Mouse (Mus musculus): Measurements from ENCODE around the gene Olfr222. TPM values are rescaled to one million over a fixed set of nuclear protein-coding genes. Genes with fewer than 3 reads are reported as not detected.

The Olfr222 gene
- polyA plus RNA-seq, 1 experiment from 2014 or later: not detected

GRCm38 (mm10) chr11:59584539-59584938, 8.5 kb upstream of the Olfr222 start:
- WGBS: 33% methylated on average over 6 of the region's 6 CpGs
- Histone ChIP-seq H3K27me3 (ENCODE audit: low read depth, poor library complexity, severe bottlenecking) (no peaks in the 10 kb centered on the region), H3K9me3 (replicated peaks) (no peaks in the 10 kb centered on the region), H3K4me1 (no peaks in the 10 kb centered on the region), H3K27ac (no peak overlapping the region), H3K4me3 (no peak overlapping the region), H3K36me3 (no peaks in the 10 kb centered on the region)
- DNase-seq (ENCODE audit: low spot score): peak; percentile 73

DNA sequence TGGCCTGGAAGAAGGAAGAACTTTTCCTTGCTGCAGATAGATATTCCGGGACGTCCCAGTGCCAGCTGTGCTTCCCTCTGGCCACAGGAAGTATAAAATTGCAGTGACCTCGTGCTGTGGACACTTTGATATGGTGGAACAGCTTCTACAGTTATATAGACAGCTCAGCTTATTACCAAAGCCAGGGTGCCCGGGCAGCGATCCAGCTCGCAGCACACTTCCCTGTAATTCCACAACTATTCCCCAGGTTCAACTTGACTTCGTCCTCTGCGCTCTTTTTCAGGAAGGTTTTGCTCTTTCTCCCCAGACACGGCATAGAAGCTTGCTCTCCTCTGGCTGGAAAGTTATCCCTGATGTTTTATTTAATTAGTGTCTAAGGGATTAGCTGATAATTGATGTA, 309 bp downstream of the Olfr222 start:
- H3K4me3 ChIP-seq: no peak overlapping the region
- H3K4me1 ChIP-seq: peaks cover 6% of the 10 kb centered on the region; the same call in 1 of the 2 replicates
- H3K27me3 ChIP-seq (ENCODE audit: low read depth, poor library complexity, severe bottlenecking): peaks cover 17% of the 10 kb centered on the region
- DNase-seq (ENCODE audit: low spot score): no peak
- H3K27ac ChIP-seq: no peak overlapping the region
- H3K9me3 ChIP-seq (replicated peaks): no peaks in the 10 kb centered on the region
- H3K36me3 ChIP-seq: no peaks in the 10 kb centered on the region
- WGBS: 62% methylated on average over 9 of the region's 9 CpGs

- DNase-seq (ENCODE audit: low spot score): no peak
- 66% methylated on average over 3 of the region's 3 CpGs for WGBS
- no peak overlapping the region for H3K27ac ChIP-seq
- H3K36me3 ChIP-seq: no peaks in the 10 kb centered on the region
- peaks cover 17% of the 10 kb centered on the region for H3K27me3 ChIP-seq (ENCODE audit: low read depth, poor library complexity, severe bottlenecking)
- no peaks in the 10 kb centered on the region for H3K9me3 ChIP-seq (replicated peaks)
- H3K4me3 ChIP-seq: no peak overlapping the region
- H3K4me1 ChIP-seq: no peaks in the 10 kb centered on the region
Measured at GRCm38 (mm10) chr11:59569306-59569705, 6.7 kb downstream of the Olfr222 start.

- DNase-seq (ENCODE audit: low spot score): no peak
- no peak overlapping the region for H3K4me3 ChIP-seq
- 80% methylated on average over 9 of the region's 9 CpGs for WGBS
Measured at GRCm38 (mm10) chr11:59562837-59563236, 13.2 kb downstream of the Olfr222 start.

DNA sequence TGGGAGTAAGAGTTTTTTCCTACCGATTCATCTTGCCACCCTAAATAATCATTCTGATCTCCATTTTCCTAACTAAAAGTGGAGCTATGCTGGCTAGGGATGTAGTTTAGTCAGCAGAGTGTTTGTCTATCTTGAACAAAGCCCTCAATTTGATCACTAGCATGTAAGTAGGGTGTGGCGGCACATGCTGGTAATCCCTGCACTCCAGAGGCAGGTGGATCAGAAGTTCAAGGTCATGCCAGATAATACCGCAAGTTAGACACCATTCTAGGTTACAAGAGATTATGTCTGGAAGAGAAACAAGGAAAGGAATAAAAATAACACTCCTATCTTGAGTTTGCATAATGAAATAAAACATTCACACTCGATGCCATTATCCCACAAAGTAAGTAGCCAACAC, 13.7 kb downstream of the Olfr222 start:
- H3K27ac ChIP-seq: no peak overlapping the region
- no peaks in the 10 kb centered on the region for H3K27me3 ChIP-seq (ENCODE audit: low read depth, poor library complexity, severe bottlenecking)
- H3K4me1 ChIP-seq: no peaks in the 10 kb centered on the region
- 94% methylated on average over 4 of the region's 4 CpGs for WGBS
- H3K4me3 ChIP-seq: no peak overlapping the region
- DNase-seq (ENCODE audit: low spot score): no peak
- no peaks in the 10 kb centered on the region for H3K9me3 ChIP-seq (replicated peaks)
- H3K36me3 ChIP-seq: no peaks in the 10 kb centered on the region

More at GRCm38 (mm10) chr11:59562837-59563236, 13.2 kb downstream of the Olfr222 start:
- no peak overlapping the region for H3K27ac ChIP-seq
- H3K4me1 ChIP-seq: no peaks in the 10 kb centered on the region
- no peaks in the 10 kb centered on the region for H3K9me3 ChIP-seq (replicated peaks)
- H3K27me3 ChIP-seq (ENCODE audit: low read depth, poor library complexity, severe bottlenecking): no peaks in the 10 kb centered on the region
- no peaks in the 10 kb centered on the region for H3K36me3 ChIP-seq

DNA sequence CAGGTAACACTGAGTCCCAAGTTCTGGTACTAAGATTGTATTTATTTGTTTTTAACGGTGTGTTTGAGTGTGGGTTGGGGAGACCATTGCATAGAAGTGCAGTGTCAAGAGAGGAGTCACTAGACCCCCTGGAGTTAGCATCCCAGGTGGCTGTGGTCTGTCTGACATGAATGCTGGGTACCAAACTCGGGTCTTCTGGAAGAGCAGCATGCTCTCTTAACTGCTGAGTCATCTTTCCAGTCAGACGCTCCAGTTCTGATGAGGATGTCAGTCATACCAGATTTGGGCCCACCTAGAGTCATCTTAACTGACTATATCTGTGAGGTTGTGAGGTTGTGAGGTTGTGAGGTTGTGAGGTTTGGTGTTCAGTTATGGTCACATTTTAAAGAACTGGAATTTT, 15.1 kb downstream of the Olfr222 start:
- H3K4me1 ChIP-seq: no peaks in the 10 kb centered on the region
- 75% methylated on average over 3 of the region's 3 CpGs for WGBS

GRCm38 (mm10) chr11:59554535-59554934, 21.5 kb downstream of the Olfr222 start:
- Histone ChIP-seq H3K36me3 (no peaks in the 10 kb centered on the region), H3K27me3 (ENCODE audit: low read depth, poor library complexity, severe bottlenecking) (no peaks in the 10 kb centered on the region), H3K4me3 (no peak overlapping the region), H3K4me1 (no peaks in the 10 kb centered on the region), H3K9me3 (replicated peaks) (no peaks in the 10 kb centered on the region), H3K27ac (no peak overlapping the region)
- WGBS: 84% methylated on average over 8 of the region's 8 CpGs
- no peak for DNase-seq (ENCODE audit: low spot score)

More for the DNA sequence above, 15.1 kb downstream of the Olfr222 start:
- DNase-seq (ENCODE audit: low spot score): no peak
- Histone ChIP-seq H3K36me3 (no peaks in the 10 kb centered on the region), H3K27ac (no peak overlapping the region), H3K4me3 (no peak overlapping the region), H3K27me3 (ENCODE audit: low read depth, poor library complexity, severe bottlenecking) (no peaks in the 10 kb centered on the region), H3K9me3 (replicated peaks) (no peaks in the 10 kb centered on the region)

GRCm38 (mm10) chr11:59554127-59554526, 21.9 kb downstream of the Olfr222 start:
- Histone ChIP-seq H3K4me3 (no peak overlapping the region), H3K27me3 (ENCODE audit: low read depth, poor library complexity, severe bottlenecking) (no peaks in the 10 kb centered on the region), H3K27ac (no peak overlapping the region), H3K36me3 (no peaks in the 10 kb centered on the region), H3K4me1 (no peaks in the 10 kb centered on the region), H3K9me3 (replicated peaks) (no peaks in the 10 kb centered on the region)
- WGBS: 94% methylated on average over 11 of the region's 11 CpGs
- no peak for DNase-seq (ENCODE audit: low spot score)

GRCm38 (mm10) chr11:59544005-59544404, 32.0 kb downstream of the Olfr222 start:
- WGBS: 88% methylated on average over 9 of the region's 9 CpGs
- H3K9me3 ChIP-seq (replicated peaks): no peaks in the 10 kb centered on the region
- no peaks in the 10 kb centered on the region for H3K4me1 ChIP-seq
- no peaks in the 10 kb centered on the region for H3K36me3 ChIP-seq
- H3K27ac ChIP-seq: no peak overlapping the region
- no peak overlapping the region for H3K4me3 ChIP-seq
- no peak for DNase-seq (ENCODE audit: low spot score)
- H3K27me3 ChIP-seq (ENCODE audit: low read depth, poor library complexity, severe bottlenecking): no peaks in the 10 kb centered on the region

- H3K27ac ChIP-seq: no peak overlapping the region
- H3K36me3 ChIP-seq: no peaks in the 10 kb centered on the region
- no peaks in the 10 kb centered on the region for H3K27me3 ChIP-seq (ENCODE audit: low read depth, poor library complexity, severe bottlenecking)
- no peak overlapping the region for H3K4me3 ChIP-seq
- 0 out of 2 replicates have a peak, but pooled peaks cover under 1% of the 10 kb centered on the region for H3K4me1 ChIP-seq
- no peak for DNase-seq (ENCODE audit: low spot score)
- 91% methylated on average over 3 of the region's 3 CpGs for whole genome bisulfite sequencing
- no peaks in the 10 kb centered on the region for H3K9me3 ChIP-seq (replicated peaks)
Measured at GRCm38 (mm10) chr11:59543376-59543775, 32.7 kb downstream of the Olfr222 start.

DNA sequence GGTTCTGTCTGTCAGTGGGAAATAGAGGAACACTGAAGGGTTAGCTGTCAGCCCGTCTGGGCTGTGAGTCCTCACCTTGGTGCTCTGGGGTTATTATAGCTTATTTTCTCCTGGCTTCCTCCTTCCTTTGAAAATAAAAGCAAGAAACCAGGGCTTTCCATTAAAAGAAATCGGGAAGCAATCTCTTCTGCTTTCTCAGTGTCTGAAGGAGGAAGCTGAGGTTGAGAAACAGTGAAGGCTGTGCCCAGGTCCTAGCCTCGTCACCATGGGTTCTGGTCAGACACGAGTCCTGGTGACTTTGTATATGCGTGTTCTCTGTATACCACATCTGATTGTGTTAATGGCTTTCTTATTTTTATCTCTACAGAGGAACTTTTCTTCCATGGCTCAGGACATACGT, 33.6 kb downstream of the Olfr222 start:
- Histone ChIP-seq H3K4me1 (0 out of 2 replicates have a peak, but pooled peaks cover 6% of the 10 kb centered on the region), H3K4me3 (no peak overlapping the region), H3K27ac (no peak overlapping the region), H3K9me3 (replicated peaks) (no peaks in the 10 kb centered on the region), H3K27me3 (ENCODE audit: low read depth, poor library complexity, severe bottlenecking) (no peaks in the 10 kb centered on the region), H3K36me3 (no peaks in the 10 kb centered on the region)
- WGBS: 81% methylated on average over 6 of the region's 6 CpGs
- no peak for DNase-seq (ENCODE audit: low spot score)

DNA sequence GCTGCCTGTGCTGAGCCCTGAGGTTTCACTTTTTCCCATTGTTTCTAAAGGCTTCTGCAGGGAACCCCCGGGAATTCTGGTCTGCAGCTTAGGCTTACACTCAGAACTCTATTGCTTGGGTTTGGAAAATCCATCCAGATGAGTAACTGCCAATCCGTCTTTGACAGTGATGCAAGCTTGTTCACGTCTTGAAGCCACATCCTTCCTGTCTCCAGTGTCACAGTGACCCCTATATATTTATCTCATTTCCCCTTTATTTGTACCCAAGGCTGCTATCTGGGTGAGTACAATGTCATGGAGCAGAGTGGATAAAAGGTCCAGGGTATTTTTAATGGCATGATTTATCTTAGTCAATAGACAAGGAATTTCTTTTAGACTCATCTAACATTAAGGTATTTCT, 34.7 kb downstream of the Olfr222 start, which contains the start of gene Nlrp3:
Nlrp3 (plus strand) TSS at position 245 of the 400 bp plus-strand sequence.
- Histone ChIP-seq H3K4me3 (no peak within 1 kb of the TSS), H3K27ac (no peak within 1 kb of the TSS), H3K4me1 (0 out of 2 replicates have a peak, but pooled peaks cover 6% of the 10 kb centered on the region), H3K27me3 (ENCODE audit: low read depth, poor library complexity, severe bottlenecking) (no peaks in the 10 kb centered on the region), H3K36me3 (no peaks in the 10 kb centered on the region), H3K9me3 (replicated peaks) (no peaks in the 10 kb centered on the region)
- WGBS: 68% methylated on average over 3 of the region's 3 CpGs
- no peak for DNase-seq (ENCODE audit: low spot score)

DNA sequence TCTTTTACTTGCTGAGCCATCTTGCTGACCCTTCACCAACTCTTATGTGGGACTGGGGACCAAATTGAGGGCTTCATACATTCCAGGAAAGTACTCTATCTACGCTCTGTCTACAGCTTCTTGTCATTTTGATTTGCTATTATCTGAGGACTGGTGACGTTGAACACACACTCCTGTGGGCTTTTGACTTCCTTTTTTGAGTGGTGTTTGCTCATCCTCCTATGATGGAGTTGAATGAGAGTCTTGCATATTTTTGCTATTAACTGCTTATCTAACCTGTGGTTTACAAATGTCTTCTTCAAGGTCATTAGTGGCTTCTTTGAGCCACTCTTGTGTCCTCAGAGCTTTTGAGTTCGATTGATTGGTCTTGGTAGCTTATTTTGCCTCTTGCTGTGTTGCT, 35.9 kb downstream of the Olfr222 start:
- H3K27ac ChIP-seq: no peak overlapping the region
- H3K4me3 ChIP-seq: no peak overlapping the region
- no peaks in the 10 kb centered on the region for H3K36me3 ChIP-seq
- H3K27me3 ChIP-seq (ENCODE audit: low read depth, poor library complexity, severe bottlenecking): no peaks in the 10 kb centered on the region
- no peaks in the 10 kb centered on the region for H3K9me3 ChIP-seq (replicated peaks)
- 0 out of 2 replicates have a peak, but pooled peaks cover 6% of the 10 kb centered on the region for H3K4me1 ChIP-seq
- WGBS: 79% methylated on average over 3 of the region's 3 CpGs
- DNase-seq (ENCODE audit: low spot score): no peak

- Histone ChIP-seq H3K9me3 (replicated peaks) (no peaks in the 10 kb centered on the region), H3K27me3 (ENCODE audit: low read depth, poor library complexity, severe bottlenecking) (no peaks in the 10 kb centered on the region), H3K27ac (no peak overlapping the region), H3K36me3 (no peaks in the 10 kb centered on the region), H3K4me3 (no peak overlapping the region), H3K4me1 (0 out of 2 replicates have a peak, but pooled peaks cover 6% of the 10 kb centered on the region)
- WGBS: 48% methylated on average over 11 of the region's 11 CpGs
- no peak for DNase-seq (ENCODE audit: low spot score)
Measured at GRCm38 (mm10) chr11:59538387-59538786, 37.6 kb downstream of the Olfr222 start.
